Mouse (Mus musculus) left cerebral cortex, adult 8-10 months (tissue): Measurements from ENCODE around the gene Akap11. TPM values are rescaled to one million over a fixed set of nuclear protein-coding genes. Genes with fewer than 3 reads are reported as not detected.

Source experiments
- DNase-seq, 2 experiments: peaks; one replicate each; pipeline ENCODE4 v3.0.0; 2022; ENCODE audit warnings: low spot score in 2 of 2
- total RNA-seq, 4 experiments: library from RNA; stranded (reverse); gene quantifications; 2 replicates each; pipeline ENCODE4 v1.2.4; 2022

The Akap11 gene
- total RNA-seq, 4 experiments from 2014 or later = 167 to 206 (median 186) TPM

DNA sequence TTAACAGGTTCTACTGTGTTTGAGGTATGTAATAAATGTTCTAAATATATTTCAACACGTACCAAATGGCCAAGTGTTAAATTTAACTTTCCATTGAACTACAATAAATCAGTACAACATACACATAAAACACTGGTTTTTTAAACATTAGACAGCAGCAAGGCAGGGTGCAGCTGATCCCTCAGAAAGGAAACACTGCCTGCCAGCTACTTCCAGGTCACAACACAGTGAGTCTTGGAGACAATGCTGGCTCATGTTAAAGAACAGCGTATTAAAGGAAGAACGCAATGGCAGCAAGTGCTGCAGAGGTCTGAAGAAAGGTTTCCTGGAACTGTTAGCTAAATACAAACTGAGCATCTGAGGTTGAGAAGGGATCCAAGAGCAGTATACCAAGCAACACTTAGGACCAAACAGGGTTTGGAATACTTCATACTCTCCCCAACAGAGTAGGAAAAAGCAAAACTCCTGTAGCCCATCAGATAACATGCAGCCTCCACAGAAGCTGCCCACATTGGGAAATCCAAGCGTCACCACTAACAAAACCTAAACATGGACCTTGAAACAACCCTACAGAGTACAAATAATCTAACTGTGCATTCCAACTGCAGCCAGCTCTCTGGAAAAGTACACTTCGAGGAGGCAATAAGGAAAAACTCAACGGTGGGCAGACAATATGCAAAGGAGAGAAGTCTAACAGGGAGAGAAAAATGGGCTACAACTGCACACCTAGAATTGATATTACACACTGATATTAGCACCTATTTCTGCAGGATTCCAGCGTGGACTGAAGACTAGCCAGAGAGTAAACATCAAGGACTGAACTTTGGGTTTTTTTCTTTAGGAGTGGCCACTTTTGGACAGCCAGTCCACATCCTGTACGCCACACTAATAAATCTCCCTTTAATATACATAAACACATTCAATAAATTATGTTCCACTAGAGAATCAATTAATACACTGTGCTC, 7.9 kb downstream of the Akap11 start:
- no peak for DNase-seq

DNA sequence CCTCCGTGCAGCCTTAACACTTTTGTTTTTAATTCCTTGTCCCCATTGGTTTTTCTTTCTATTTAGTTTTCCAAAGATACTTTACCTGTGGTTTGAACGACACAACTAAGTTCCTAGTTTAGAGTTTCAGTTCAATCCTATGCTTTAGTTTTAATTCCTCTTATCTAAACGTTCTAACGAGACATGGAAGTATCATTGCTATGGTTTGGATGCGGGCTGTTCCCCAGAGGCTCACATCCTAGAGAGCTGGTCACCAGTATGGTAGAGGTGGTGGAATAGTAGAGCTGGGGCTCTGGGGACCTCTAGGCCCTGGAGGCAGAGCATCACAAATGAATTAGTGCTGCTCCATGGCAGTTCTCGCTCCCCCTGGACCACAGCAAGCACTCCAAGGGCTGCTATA, 9.7 kb downstream of the Akap11 start:
- no peak for DNase-seq

GRCm38 (mm10) chr14:78526475-78526874, 10.1 kb downstream of the Akap11 start:
- no peak for DNase-seq

DNA sequence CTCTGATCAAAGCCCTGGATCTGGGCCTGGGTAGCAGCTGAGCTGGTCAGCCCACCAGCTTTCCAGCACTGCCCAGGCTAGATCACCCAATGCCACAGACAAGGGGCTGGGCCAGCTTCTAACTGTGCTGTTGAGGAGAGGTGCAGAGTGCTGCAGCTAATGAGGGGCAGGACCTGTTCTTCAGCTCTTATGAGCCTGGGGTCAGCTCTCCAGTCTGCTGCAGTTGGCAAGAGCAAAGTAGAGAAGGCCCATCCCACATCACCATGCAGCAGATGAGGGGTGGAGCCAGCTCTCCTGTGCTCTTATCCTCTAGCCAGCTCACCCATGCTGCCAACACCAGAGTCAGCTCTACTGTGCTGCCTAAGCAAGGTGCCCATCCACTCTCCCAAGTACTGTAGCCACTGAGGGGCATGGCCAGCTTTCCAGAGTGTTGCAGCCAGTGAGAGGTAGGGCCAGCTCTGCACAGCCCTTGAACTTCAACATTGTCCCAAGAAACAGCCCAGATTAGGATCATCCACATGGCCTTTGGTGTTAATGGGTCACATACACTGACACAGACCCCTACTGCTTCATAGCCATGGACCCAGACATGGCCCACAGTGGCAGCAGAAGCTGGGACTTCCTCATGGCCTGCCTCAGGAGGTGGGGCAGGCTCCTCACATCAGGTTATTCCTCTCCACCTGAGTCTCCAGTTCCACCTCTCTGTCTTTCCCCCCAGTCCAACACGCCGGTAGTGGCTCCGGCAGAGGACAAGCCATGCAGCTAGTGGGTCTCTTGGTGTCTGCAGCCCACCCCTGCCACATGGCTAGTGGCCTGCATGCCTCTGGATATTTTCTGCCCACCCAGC, 10.8 kb downstream of the Akap11 start:
- no peak for DNase-seq

DNA sequence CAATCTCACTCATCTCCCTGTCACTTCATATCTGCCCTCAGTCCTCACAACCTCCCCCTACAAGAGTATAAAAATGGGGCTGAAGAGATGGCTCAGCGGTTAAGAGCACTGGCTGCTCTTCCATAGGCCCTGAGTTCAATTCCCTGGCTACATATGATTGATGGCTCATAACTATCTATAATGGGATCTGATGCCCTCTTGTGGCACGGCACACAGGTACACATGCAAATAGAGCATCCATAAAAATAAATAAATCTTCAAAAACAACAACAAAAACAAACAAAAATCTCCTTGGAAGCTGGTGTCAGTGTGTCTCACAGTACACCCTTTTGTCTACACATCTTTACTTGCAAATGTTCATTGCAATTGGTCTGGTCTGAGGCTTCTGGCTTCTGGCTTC, 11.5 kb downstream of the Akap11 start:
- DNase-seq = no peak

- DNase-seq = no peak
These were observed 25.9 kb downstream of the Akap11 start for GRCm38 (mm10) chr14:78510713-78511112.

GRCm38 (mm10) chr14:78509791-78510190, 26.8 kb downstream of the Akap11 start:
- DNase-seq = no peak

DNA sequence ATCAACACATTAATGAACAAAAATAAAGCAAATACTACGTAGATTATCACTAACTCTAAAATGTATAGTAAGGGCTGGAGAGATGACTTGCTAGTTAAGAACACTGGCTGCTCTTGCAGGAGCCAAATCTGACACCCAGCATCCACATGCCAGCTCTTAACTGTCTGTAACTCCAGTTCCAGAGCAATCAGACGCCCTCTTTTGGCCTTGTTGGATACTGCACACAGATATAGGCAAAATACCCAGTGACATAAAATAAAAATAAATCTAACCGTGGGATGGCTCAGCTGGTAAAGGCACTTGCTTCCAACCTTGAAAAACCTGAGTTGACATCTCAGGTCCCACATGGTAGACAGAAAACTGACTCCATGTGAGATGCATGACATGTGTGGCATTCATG, 36.0 kb downstream of the Akap11 start:
- no peak for DNase-seq

DNA sequence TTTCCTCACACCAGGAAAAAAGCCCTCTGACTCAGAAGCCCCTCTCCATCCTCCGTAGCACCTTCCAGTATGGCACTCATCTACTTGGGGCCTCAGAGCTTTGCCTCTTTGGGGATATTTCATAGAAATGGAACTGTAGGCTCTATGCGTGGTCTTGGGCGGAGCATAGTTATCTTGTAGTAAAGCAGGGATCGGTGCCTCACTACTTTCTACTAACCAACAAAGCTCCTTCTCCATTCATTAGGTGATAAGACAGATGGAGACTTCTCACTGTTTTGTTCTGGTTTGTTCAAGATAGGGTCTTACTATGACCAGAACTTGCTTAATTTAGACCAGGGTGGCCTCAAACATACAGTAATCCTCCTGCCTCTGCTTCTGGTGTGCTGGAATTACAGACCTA, 39.9 kb downstream of the Akap11 start:
- no peak for DNase-seq

DNA sequence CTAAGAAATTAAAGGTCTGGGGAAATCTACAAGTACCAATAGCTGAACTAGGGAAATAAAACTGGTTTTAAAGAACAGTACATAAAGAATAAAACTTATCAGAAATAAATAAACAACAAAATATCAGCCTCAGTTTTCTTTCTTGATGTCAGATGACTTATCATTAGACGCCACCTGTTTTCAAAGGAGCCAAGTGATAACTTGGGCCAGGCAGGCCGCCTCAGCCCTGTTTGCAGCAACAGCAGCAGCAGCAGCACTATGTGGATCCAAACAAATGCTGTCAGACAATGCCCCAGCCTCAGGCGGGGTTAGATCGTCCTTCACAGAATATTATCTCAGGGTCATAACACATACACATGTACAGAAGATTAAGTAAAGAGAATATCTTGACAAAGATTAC, 41.4 kb downstream of the Akap11 start:
- DNase-seq = no peak

GRCm38 (mm10) chr14:78492602-78493001, 44.0 kb downstream of the Akap11 start:
- no peak for DNase-seq

GRCm38 (mm10) chr14:78491432-78491831, 45.2 kb downstream of the Akap11 start:
- DNase-seq = peak in 1 of 2 experiments; percentile 67

GRCm38 (mm10) chr14:78482385-78483231, 54.0 kb downstream of the Akap11 start:
- DNase-seq = peak; percentile 28 to 47

- DNase-seq = no peak
These were observed 62.5 kb downstream of the Akap11 start for GRCm38 (mm10) chr14:78474058-78474457.

- no peak for DNase-seq
These were observed 65.9 kb downstream of the Akap11 start for GRCm38 (mm10) chr14:78470714-78471113.

DNA sequence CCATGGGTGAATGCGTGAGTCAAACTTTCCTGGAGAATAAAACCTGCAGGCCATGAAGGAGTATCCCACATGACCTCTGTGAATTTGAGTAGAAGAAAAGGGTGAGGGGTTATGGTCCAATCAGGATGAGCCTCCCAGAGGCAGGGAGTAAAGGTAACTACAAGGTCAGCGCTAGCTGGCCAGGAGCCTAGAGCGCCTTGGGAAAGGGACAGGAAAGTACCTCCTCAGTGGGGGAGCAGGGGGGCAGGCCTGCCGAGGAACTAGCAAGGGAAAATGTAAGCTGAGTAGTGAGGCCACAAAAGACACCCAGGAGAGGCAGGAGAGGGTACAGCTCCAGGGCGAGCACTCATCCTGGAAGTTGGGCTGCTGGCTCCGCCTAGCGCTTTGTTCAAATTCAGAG, 67.6 kb downstream of the Akap11 start:
- DNase-seq = no peak

- DNase-seq = no peak
These were observed 68.6 kb downstream of the Akap11 start for GRCm38 (mm10) chr14:78467994-78468393.

- DNase-seq = no peak
These were observed 72.3 kb downstream of the Akap11 start for GRCm38 (mm10) chr14:78464353-78464752.

DNA sequence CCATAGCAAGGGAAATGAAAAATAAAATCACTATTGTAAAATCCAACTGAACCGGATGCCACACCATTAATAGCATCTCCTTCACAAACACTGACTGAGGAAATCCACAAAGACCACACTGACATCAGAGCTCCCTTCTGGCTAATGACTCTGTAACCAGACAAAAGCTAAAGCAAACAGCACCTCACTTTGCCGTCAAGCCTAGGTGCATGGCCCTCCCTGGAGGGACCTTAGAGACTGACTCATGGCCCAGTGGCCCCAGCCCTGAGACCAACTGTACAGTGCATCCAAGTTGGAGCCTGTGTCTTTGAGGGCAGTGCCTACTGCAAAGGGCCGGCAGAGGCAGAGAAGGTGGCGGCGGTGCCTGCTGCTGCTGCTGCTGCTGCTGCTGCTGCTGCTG, 77.5 kb downstream of the Akap11 start:
- DNase-seq = no peak

- no peak for DNase-seq
These were observed 77.9 kb downstream of the Akap11 start for GRCm38 (mm10) chr14:78458705-78459104.

- DNase-seq = no peak
These were observed 81.6 kb downstream of the Akap11 start for GRCm38 (mm10) chr14:78454970-78455369.
